12 mouse cellular contexts compared by ENCODE assay signal in the genomic region with DNA sequence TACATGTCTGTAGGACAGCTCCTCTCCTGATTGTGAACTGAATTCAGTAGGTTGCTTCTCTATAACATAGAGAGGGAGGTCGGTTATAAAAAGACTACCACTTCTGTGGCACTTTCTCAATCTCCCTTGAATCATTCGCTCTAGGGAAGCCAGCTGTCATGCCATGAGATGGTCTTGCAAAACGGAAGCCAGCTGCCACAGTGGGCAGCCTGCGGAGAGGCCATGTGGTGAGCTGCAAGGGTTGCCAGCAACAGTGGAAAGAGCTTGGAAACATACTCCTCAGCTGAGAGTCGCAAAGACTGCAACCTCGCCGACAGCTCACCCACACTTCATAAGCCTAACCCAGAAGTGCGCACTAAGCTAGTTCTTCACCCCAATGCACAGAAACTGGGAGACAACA. TPM values are rescaled to one million over a fixed set of nuclear protein-coding genes. Genes with fewer than 3 reads are reported as not detected.
DNase-seq lines count a peak whose midpoint lies in the region; ATAC-seq and TF ChIP-seq lines count a peak whose summit lies in the region.
"Had no signal": no experiment of that assay in that cellular context is flagged by ENCODE, and none has a peak within 500 bp of the region (broad histone marks: within the 10 kb centered on the region; RNA-seq: fewer than 3 reads in every experiment).

No protein-coding gene starts in this region.

- TF ChIP-seq CTCF in cerebellum, adult 2 months (IDR thresholded peaks at IDR 0.05; ENCODE audit: borderline replicate concordance, insufficient read depth, low read depth, low read length): no peak

- intact Hi-C loops in heart, postnatal 36 days (cut with DNase I): no loop called here

- peak; percentile 96 for ATAC-seq in frontal cortex, adult (ENCODE audit: low TSS enrichment)
- ATAC-seq: liver, embryonic 12.5 days had no signal

- peaks cover 5% of the 10 kb centered on the region; the same call in 1 of the 2 replicates for H3K4me1 ChIP-seq in cerebellum, adult 2 months (ENCODE audit: control insufficient read depth, insufficient read depth, low read length)
- H3K4me1 ChIP-seq: embryonic facial prominence, embryonic 12.5 days; liver, embryonic 12.5 days had no signal

- WGBS in cerebellum, adult 2 months: 12% methylated on average over 8 of the region's 8 CpGs

- H3K4me3 ChIP-seq in cerebellum, adult 2 months (replicated peaks; ENCODE audit: insufficient read depth, low read depth, low read length): no peak overlapping the region
- H3K4me3 ChIP-seq: embryonic facial prominence, embryonic 12.5 days; liver, embryonic 12.5 days; myocyte had no signal

- TF ChIP-seq POLR2A in cerebellum, adult 2 months (IDR thresholded peaks at IDR 0.05; ENCODE audit: borderline replicate concordance, insufficient read depth, low read length): no peak

- H3K27ac ChIP-seq in cerebellum, adult 2 months (ENCODE audit: insufficient read depth, low read length): no peak overlapping the region
- H3K27ac ChIP-seq: embryonic facial prominence, embryonic 12.5 days; liver, embryonic 12.5 days; macrophage had no signal

- no peaks in the 10 kb centered on the region for H3K27me3 ChIP-seq in cerebellum, adult 2 months (ENCODE audit: control insufficient read depth, insufficient read depth, low read length)
- H3K27me3 ChIP-seq: embryonic facial prominence, embryonic 12.5 days; liver, embryonic 12.5 days had no signal

- DNase-seq in left cerebral cortex, adult 18-20 months (ENCODE audit: low spot score in 2 of 2): peak; percentile 38 to 70
- DNase-seq in left cerebral cortex, adult 11 months (ENCODE audit: low spot score): no peak
- peak; percentile 78 to 84 for DNase-seq in cerebellum, adult 2 months
- peak; percentile 73 for DNase-seq in retina, postnatal 1 day
- no peak for DNase-seq in heart, postnatal 36 days
- DNase-seq in thymus, postnatal 4 days: no peak
- DNase-seq: kidney, adult 2 months had no signal

RNA-seq across cellular contexts. Expression of a gene that starts 13.8 kb away (rescaled TPM):
- 10 to 100 TPM; 18.2 to 18.8 TPM for total RNA-seq in left cerebral cortex, adult 18-20 months (2021)
- polyA plus RNA-seq in cerebellum, adult 2 months (2012; rRNA removed): 16.9 and 19.5 TPM in 2 replicates
- 1 to 10 TPM in 1 of 2 experiments, under 1 TPM in 1; 0.62 to 1.4 TPM for total RNA-seq in heart, postnatal 36 days (2021)
- polyA plus RNA-seq: liver, embryonic 12.5 days; macrophage had no signal

Comparison
In these comparisons a context has a peak if more than half of its experiments do, and no peak if none do; other contexts are left out.
1. DNase-seq: peak in left cerebral cortex, adult 18-20 months (2 of 2), cerebellum, adult 2 months (2 of 2) and retina, postnatal 1 day (single experiment); none in left cerebral cortex, adult 11 months (single experiment), heart, postnatal 36 days (0 of 2) and thymus, postnatal 4 days (single experiment).
2. RNA of a gene that starts 13.8 kb away (total RNA-seq): 18.2 to 18.8 TPM in left cerebral cortex, adult 18-20 months; 0.62 to 1.4 TPM in heart, postnatal 36 days; every median in the first group is over 4 times any median in the second.